Mouse (Mus musculus) hindbrain, embryonic 11.5 days (tissue): ENCODE data around the gene Acp7. TPM values are rescaled to one million over a fixed set of nuclear protein-coding genes. Genes with fewer than 3 reads are reported as not detected.
A peak's percentile ranks its signal among the peaks of the same experiment; 100 is the strongest.
"Not testable (repeated sequence)": the region's sequence is repeated elsewhere in the genome, so short reads cannot be mapped to it uniquely, and the experiment has no call there.

Experiments used
- ATAC-seq: fragments of 200-750 bp; cut with Nextera tagmentation; 2 replicates; pipeline ENCODE4 v1.8.0; 2017; ENCODE audit warnings: mild to moderate bottlenecking, moderate TSS enrichment, moderate library complexity; ENCODE audit not compliant: low FRiP score
- DNase-seq: peaks from one replicate; pipeline ENCODE4 v3.0.0-alpha.2; 2015; ENCODE audit warnings: low spot score
- H3K27ac ChIP-seq: fragments of 300-500 bp; sonication (generic); 2 replicates; pipeline ENCODE4 v1.5.1; 2014; ENCODE audit warnings: mild to moderate bottlenecking, low read depth, low read length
- H3K27me3 ChIP-seq: fragments of 300-500 bp; sonication (generic); 2 replicates; pipeline ENCODE4 v1.6.1; 2014; ENCODE audit warnings: mild to moderate bottlenecking, low read length, moderate library complexity, mixed read lengths; ENCODE audit not compliant: control insufficient read depth, insufficient read depth
- H3K36me3 ChIP-seq: fragments of 300-500 bp; sonication (generic); 2 replicates; pipeline ENCODE4 v1.6.1; 2014; ENCODE audit warnings: mild to moderate bottlenecking, low read length, moderate library complexity, mixed read lengths; ENCODE audit not compliant: control insufficient read depth, insufficient read depth
- H3K4me1 ChIP-seq: fragments of 300-500 bp; sonication (generic); replicated peaks from 2 replicates; pipeline ENCODE4 v1.6.1; 2014; ENCODE audit warnings: low read length, mixed read lengths; ENCODE audit not compliant: control insufficient read depth, insufficient read depth
- H3K4me2 ChIP-seq: fragments of 300-500 bp; sonication (generic); replicated peaks from 2 replicates; pipeline ENCODE4 v1.6.1; 2014; ENCODE audit warnings: mild to moderate bottlenecking, low read depth, low read length
- H3K4me3 ChIP-seq: fragments of 300-500 bp; sonication (generic); 2 replicates; pipeline ENCODE4 v1.5.1; 2014; ENCODE audit warnings: low read depth, low read length
- H3K9ac ChIP-seq: fragments of 300-500 bp; sonication (generic); 2 replicates; pipeline ENCODE4 v1.6.1; 2014; ENCODE audit warnings: low read depth, low read length
- H3K9me3 ChIP-seq: fragments of 300-500 bp; sonication (generic); 2 replicates; pipeline ENCODE4 v1.6.1; 2016; ENCODE audit warnings: low read length; ENCODE audit not compliant: control insufficient read depth
- WGBS: fragments of 180-500 bp; shearing (Covaris S2); extraction: QIAGEN DNeasy Blood & Tissue Kit; methylation state at CpG from one replicate; pipeline ENCODE4 v1.1.7; 2014; 5-methylcytosine and 5-hydroxymethylcytosine counted together
- polyA plus RNA-seq: library from polyadenylated mRNA; unstranded; fragments of >200 nt; fragmentation: Nextera tagmentation; extraction: Ambion mirVana; gene quantifications from 2 replicates; pipeline ENCODE4 v1.2.1, GENCODE M21; 2014

Gene Acp7
- polyA plus RNA-seq, 1 experiment from 2014 or later = not detected

- no peaks in the 10 kb centered on the region; the same call in 1 of the 2 replicates for H3K4me1 ChIP-seq
- no peak overlapping the region for H3K27ac ChIP-seq
- H3K36me3 ChIP-seq = no peaks in the 10 kb centered on the region
- H3K4me2 ChIP-seq = no peak overlapping the region
- WGBS = 78% methylated on average over 5 of the region's 5 CpGs
- DNase-seq = no peak
- H3K27me3 ChIP-seq = peaks cover 9% of the 10 kb centered on the region
- ATAC-seq = no peak
- no peaks in the 10 kb centered on the region for H3K9me3 ChIP-seq
- no peak overlapping the region for H3K9ac ChIP-seq
- H3K4me3 ChIP-seq = no peak overlapping the region
Observed at GRCm38 (mm10) chr7:28624791-28625190, 6.3 kb downstream of the Acp7 start.

GRCm38 (mm10) chr7:28619098-28619715, 11.9 kb downstream of the Acp7 start:
- H3K9ac ChIP-seq = no peak overlapping the region
- DNase-seq = no peak
- H3K27ac ChIP-seq = no peak overlapping the region
- H3K4me3 ChIP-seq = no peak overlapping the region
- no peaks in the 10 kb centered on the region for H3K9me3 ChIP-seq
- H3K4me2 ChIP-seq = no peak overlapping the region
- 71% methylated on average over 9 of the region's 9 CpGs for WGBS
- no peaks in the 10 kb centered on the region for H3K27me3 ChIP-seq
- no peaks in the 10 kb centered on the region for H3K4me1 ChIP-seq
- ATAC-seq = no peak
- no peaks in the 10 kb centered on the region for H3K36me3 ChIP-seq

- Histone ChIP-seq H3K27me3 (no peaks in the 10 kb centered on the region), H3K9ac (no peak overlapping the region), H3K27ac (no peak overlapping the region), H3K36me3 (no peaks in the 10 kb centered on the region), H3K4me1 (no peaks in the 10 kb centered on the region), H3K4me3 (no peak overlapping the region), H3K9me3 (no peaks in the 10 kb centered on the region), H3K4me2 (no peak overlapping the region)
- ATAC-seq (no peak), DNase-seq (no peak)
- WGBS = 90% methylated on average over 8 of the region's 8 CpGs
Observed at GRCm38 (mm10) chr7:28605951-28606350, 25.2 kb downstream of the Acp7 start.

GRCm38 (mm10) chr7:28603788-28604187, 27.3 kb downstream of the Acp7 start:
- H3K4me1 ChIP-seq, H3K27me3 ChIP-seq, H3K36me3 ChIP-seq, H3K27ac ChIP-seq, H3K4me2 ChIP-seq, ATAC-seq, DNase-seq, H3K9ac ChIP-seq, H3K9me3 ChIP-seq, H3K4me3 ChIP-seq: not testable (repeated sequence)
- 77% methylated on average over 2 of the region's 2 CpGs for WGBS

- Histone ChIP-seq H3K4me3 (no peak overlapping the region), H3K36me3 (no peaks in the 10 kb centered on the region), H3K27ac (no peak overlapping the region), H3K4me1 (no peaks in the 10 kb centered on the region), H3K9ac (no peak overlapping the region), H3K4me2 (no peak overlapping the region), H3K27me3 (no peaks in the 10 kb centered on the region), H3K9me3 (no peaks in the 10 kb centered on the region)
- WGBS = 71% methylated on average over 5 of the region's 5 CpGs
- ATAC-seq = no peak
- no peak for DNase-seq
Observed at GRCm38 (mm10) chr7:28603136-28603535, 28.0 kb downstream of the Acp7 start.

- Histone ChIP-seq H3K27ac (no peak overlapping the region), H3K9ac (no peak overlapping the region), H3K4me1 (peaks cover 6% of the 10 kb centered on the region), H3K9me3 (no peaks in the 10 kb centered on the region), H3K27me3 (no peaks in the 10 kb centered on the region), H3K4me3 (no peak overlapping the region), H3K4me2 (no peak overlapping the region), H3K36me3 (no peaks in the 10 kb centered on the region)
- WGBS = 31% methylated on average over 7 of the region's 7 CpGs
- no peak for ATAC-seq
- DNase-seq = peak; percentile 78
Observed at GRCm38 (mm10) chr7:28601668-28602067, 29.5 kb downstream of the Acp7 start.

GRCm38 (mm10) chr7:28601029-28601428, 30.1 kb downstream of the Acp7 start:
- H3K4me2 ChIP-seq = no peak overlapping the region
- H3K27ac ChIP-seq = no peak overlapping the region
- DNase-seq (peak; percentile 74), ATAC-seq (no peak)
- no peaks in the 10 kb centered on the region for H3K9me3 ChIP-seq
- no peak overlapping the region for H3K4me3 ChIP-seq
- H3K9ac ChIP-seq = no peak overlapping the region
- peaks cover 9% of the 10 kb centered on the region for H3K4me1 ChIP-seq
- H3K36me3 ChIP-seq = no peaks in the 10 kb centered on the region
- WGBS = 16% methylated on average over 11 of the region's 11 CpGs
- H3K27me3 ChIP-seq = no peaks in the 10 kb centered on the region

GRCm38 (mm10) chr7:28598951-28599350, 32.2 kb downstream of the Acp7 start:
- H3K27ac ChIP-seq = no peak overlapping the region
- H3K27me3 ChIP-seq = no peaks in the 10 kb centered on the region
- H3K4me1 ChIP-seq = peaks cover 9% of the 10 kb centered on the region
- DNase-seq (no peak), ATAC-seq (no peak)
- no peaks in the 10 kb centered on the region for H3K9me3 ChIP-seq
- H3K9ac ChIP-seq = no peak overlapping the region
- WGBS = 73% methylated on average over 2 of the region's 2 CpGs
- no peak overlapping the region for H3K4me2 ChIP-seq
- no peak overlapping the region for H3K4me3 ChIP-seq
- no peaks in the 10 kb centered on the region for H3K36me3 ChIP-seq

- Histone ChIP-seq H3K9ac (peak within 1 kb of the TSS; percentile 74), H3K27me3 (no peaks in the 10 kb centered on the region), H3K9me3 (no peaks in the 10 kb centered on the region), H3K27ac (peak within 1 kb of the TSS; percentile 82), H3K36me3 (no peaks in the 10 kb centered on the region), H3K4me1 (peaks cover 12% of the 10 kb centered on the region), H3K4me2 (peak within 1 kb of the TSS; percentile 77), H3K4me3 (peak within 1 kb of the TSS; percentile 72)
- DNase-seq (peak; percentile 99), ATAC-seq (peak; percentile 94)
- under 1% methylated on average over 62 of the region's 66 CpGs for WGBS
Observed at GRCm38 (mm10) chr7:28597642-28598446, 33.3 kb downstream of the Acp7 start, which contains the start of the genes Samd4b and Pak4. TSS of gene Samd4b (minus strand) at chr7:28598144. TSS of gene Pak4 (minus strand) at chr7:28598185.
